Mouse (Mus musculus): ENCODE data around the gene Grem1. TPM values are rescaled to one million over a fixed set of nuclear protein-coding genes. Genes with fewer than 3 reads are reported as not detected.

Gene Grem1
- polyA plus RNA-seq, 1 experiment: 17.9 TPM

- peaks cover 45% of the 10 kb centered on the region for H3K79me2 ChIP-seq (ENCODE audit: control insufficient read depth, insufficient read depth)
- peak overlapping the region; percentile 77 for H3K4me2 ChIP-seq (ENCODE audit: low read depth)
- peak overlapping the region; percentile 63 for H3K4me3 ChIP-seq
- no peak for TF ChIP-seq MYOG (IDR thresholded peaks at IDR 0.05; ENCODE audit: control insufficient read depth in 1 of 3, insufficient read depth in 1 of 3, insufficient read length in 2 of 3, low read depth in 2 of 3)
- TF ChIP-seq TCF3 (IDR thresholded peaks at IDR 0.05; ENCODE audit: insufficient read length, low read depth): no peak
- TF ChIP-seq MAX (IDR thresholded peaks at IDR 0.05; ENCODE audit: low read depth): no peak
- no peak for TF ChIP-seq MYOD1 (IDR thresholded peaks at IDR 0.05; ENCODE audit: control insufficient read depth in 1 of 3, insufficient read length in 2 of 3, low read depth in 2 of 3)
- TF ChIP-seq POLR2A (IDR thresholded peaks at IDR 0.05; ENCODE audit: insufficient read length, low read depth): no peak
- TF ChIP-seq E2F4 (IDR thresholded peaks at IDR 0.05; ENCODE audit: insufficient read depth): no peak
- H3K36me3 ChIP-seq (ENCODE audit: control insufficient read depth, insufficient read depth): no peaks in the 10 kb centered on the region
- no peaks in the 10 kb centered on the region for H3K27me3 ChIP-seq (ENCODE audit: control insufficient read depth, insufficient read depth, insufficient read length)
- H3ac ChIP-seq (ENCODE audit: control insufficient read depth, insufficient read length): peak overlapping the region; percentile 10
These were observed 1.4 kb downstream of the Grem1 start for GRCm38 (mm10) chr2:113756924-113757524.

GRCm38 (mm10) chr2:113749721-113750120, 8.7 kb downstream of the Grem1 start:
- no peak overlapping the region for H3K4me3 ChIP-seq
- TF ChIP-seq CEBPB (IDR thresholded peaks at IDR 0.05; ENCODE audit: insufficient read depth, poor library complexity, severe bottlenecking) (no peak), USF1 (IDR thresholded peaks at IDR 0.05; ENCODE audit: low read depth) (no peak), REST (IDR thresholded peaks at IDR 0.05; ENCODE audit: insufficient read depth, insufficient read length) (no peak), POLR2A (IDR thresholded peaks at IDR 0.05; ENCODE audit: insufficient read length, low read depth) (no peak), POLR2AphosphoS2 (IDR thresholded peaks at IDR 0.05; ENCODE audit: insufficient read length, low read depth) (no peak), E2F4 (IDR thresholded peaks at IDR 0.05; ENCODE audit: insufficient read depth) (no peak), SRF (IDR thresholded peaks at IDR 0.05; ENCODE audit: control insufficient read depth, insufficient read length, low read depth) (no peak), MYOG (IDR thresholded peaks at IDR 0.05; ENCODE audit: control insufficient read depth in 1 of 3, insufficient read depth in 1 of 3, insufficient read length in 2 of 3, low read depth in 2 of 3) (no peak), TCF12 (IDR thresholded peaks at IDR 0.05; ENCODE audit: insufficient read depth, poor library complexity, severe bottlenecking) (no peak), MAX (IDR thresholded peaks at IDR 0.05; ENCODE audit: low read depth) (no peak), MYOD1 (IDR thresholded peaks at IDR 0.05; ENCODE audit: control insufficient read depth in 1 of 3, insufficient read length in 2 of 3, low read depth in 2 of 3) (no peak), TCF3 (IDR thresholded peaks at IDR 0.05; ENCODE audit: insufficient read length, low read depth) (no peak)
- peaks cover 13% of the 10 kb centered on the region for H3K36me3 ChIP-seq (ENCODE audit: control insufficient read depth, insufficient read depth)
- no peak overlapping the region for H3ac ChIP-seq (ENCODE audit: control insufficient read depth, insufficient read length)
- no peaks in the 10 kb centered on the region for H3K27me3 ChIP-seq (ENCODE audit: control insufficient read depth, insufficient read depth, insufficient read length)
- peaks cover 24% of the 10 kb centered on the region for H3K79me2 ChIP-seq (ENCODE audit: control insufficient read depth, insufficient read depth)
- no peak overlapping the region for H3K4me2 ChIP-seq (ENCODE audit: low read depth)

DNA sequence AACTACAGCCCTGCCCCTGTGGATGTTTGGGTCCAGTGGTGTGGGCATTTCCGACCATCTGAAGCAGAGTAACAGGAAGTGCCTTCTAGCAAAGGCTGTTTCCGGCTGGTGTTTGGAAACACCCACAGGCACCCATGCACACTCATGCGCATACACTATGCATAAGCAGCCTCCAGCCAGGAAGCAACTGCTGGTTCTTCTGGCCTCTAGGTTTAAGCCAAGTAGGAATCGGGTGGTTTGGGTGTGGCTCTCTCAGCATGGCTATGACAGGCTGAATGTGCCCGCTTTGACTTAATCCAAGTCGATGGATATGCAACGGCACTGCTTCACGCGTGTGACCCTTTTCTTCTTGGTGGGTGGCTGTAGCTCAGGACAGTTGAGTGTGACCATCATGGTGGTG, 9.1 kb downstream of the Grem1 start:
- no peak overlapping the region for H3K4me3 ChIP-seq
- no peak overlapping the region for H3K4me2 ChIP-seq (ENCODE audit: low read depth)
- TF ChIP-seq POLR2A (IDR thresholded peaks at IDR 0.05; ENCODE audit: insufficient read length, low read depth) (no peak), USF1 (IDR thresholded peaks at IDR 0.05; ENCODE audit: low read depth) (no peak), REST (IDR thresholded peaks at IDR 0.05; ENCODE audit: insufficient read depth, insufficient read length) (no peak), POLR2AphosphoS2 (IDR thresholded peaks at IDR 0.05; ENCODE audit: insufficient read length, low read depth) (no peak), MAX (IDR thresholded peaks at IDR 0.05; ENCODE audit: low read depth) (no peak), TCF3 (IDR thresholded peaks at IDR 0.05; ENCODE audit: insufficient read length, low read depth) (no peak), CEBPB (IDR thresholded peaks at IDR 0.05; ENCODE audit: insufficient read depth, poor library complexity, severe bottlenecking) (no peak), MYOD1 (IDR thresholded peaks at IDR 0.05; ENCODE audit: control insufficient read depth in 1 of 3, insufficient read length in 2 of 3, low read depth in 2 of 3) (no peak), E2F4 (IDR thresholded peaks at IDR 0.05; ENCODE audit: insufficient read depth) (no peak), MYOG (IDR thresholded peaks at IDR 0.05; ENCODE audit: control insufficient read depth in 1 of 3, insufficient read depth in 1 of 3, insufficient read length in 2 of 3, low read depth in 2 of 3) (no peak), SRF (IDR thresholded peaks at IDR 0.05; ENCODE audit: control insufficient read depth, insufficient read length, low read depth) (no peak), TCF12 (IDR thresholded peaks at IDR 0.05; ENCODE audit: insufficient read depth, poor library complexity, severe bottlenecking) (no peak)
- H3K79me2 ChIP-seq (ENCODE audit: control insufficient read depth, insufficient read depth): peaks cover 20% of the 10 kb centered on the region
- no peaks in the 10 kb centered on the region for H3K27me3 ChIP-seq (ENCODE audit: control insufficient read depth, insufficient read depth, insufficient read length)
- peaks cover 13% of the 10 kb centered on the region for H3K36me3 ChIP-seq (ENCODE audit: control insufficient read depth, insufficient read depth)
- H3ac ChIP-seq (ENCODE audit: control insufficient read depth, insufficient read length): no peak overlapping the region

DNA sequence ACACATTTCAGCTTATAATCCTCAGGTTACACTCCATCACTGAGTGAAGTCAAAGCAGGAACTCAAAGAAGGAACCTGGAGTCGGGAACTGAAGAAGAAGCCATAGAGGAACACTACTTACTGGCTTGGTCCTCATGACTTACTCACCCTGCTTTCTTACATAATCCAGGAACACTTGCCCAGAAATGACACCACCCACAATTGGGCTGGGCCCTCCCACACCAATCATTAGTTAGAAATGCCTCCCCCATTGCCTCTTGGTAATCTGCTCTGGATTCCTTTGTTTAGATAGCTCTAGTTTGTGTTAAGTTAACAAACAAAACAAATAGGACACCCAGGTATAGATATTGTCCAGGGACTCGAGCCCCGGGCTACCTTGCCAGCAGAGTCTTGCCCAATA, 29.9 kb downstream of the Grem1 start:
- Histone ChIP-seq H3K4me3 (no peak overlapping the region), H3K27me3 (ENCODE audit: control insufficient read depth, insufficient read depth, insufficient read length) (no peaks in the 10 kb centered on the region), H3K4me2 (ENCODE audit: low read depth) (no peak overlapping the region), H3K79me2 (ENCODE audit: control insufficient read depth, insufficient read depth) (no peaks in the 10 kb centered on the region), H3ac (ENCODE audit: control insufficient read depth, insufficient read length) (no peak overlapping the region), H3K36me3 (ENCODE audit: control insufficient read depth, insufficient read depth) (no peaks in the 10 kb centered on the region)
- TF ChIP-seq MYOD1 (IDR thresholded peaks at IDR 0.05; ENCODE audit: control insufficient read depth in 1 of 3, insufficient read length in 2 of 3, low read depth in 2 of 3) (no peak), USF1 (IDR thresholded peaks at IDR 0.05; ENCODE audit: low read depth) (no peak), E2F4 (IDR thresholded peaks at IDR 0.05; ENCODE audit: insufficient read depth) (no peak), POLR2A (IDR thresholded peaks at IDR 0.05; ENCODE audit: insufficient read length, low read depth) (no peak), MYOG (IDR thresholded peaks at IDR 0.05; ENCODE audit: control insufficient read depth in 1 of 3, insufficient read depth in 1 of 3, insufficient read length in 2 of 3, low read depth in 2 of 3) (no peak), POLR2AphosphoS2 (IDR thresholded peaks at IDR 0.05; ENCODE audit: insufficient read length, low read depth) (no peak), MAX (IDR thresholded peaks at IDR 0.05; ENCODE audit: low read depth) (no peak), TCF12 (IDR thresholded peaks at IDR 0.05; ENCODE audit: insufficient read depth, poor library complexity, severe bottlenecking) (no peak), REST (IDR thresholded peaks at IDR 0.05; ENCODE audit: insufficient read depth, insufficient read length) (no peak), CEBPB (IDR thresholded peaks at IDR 0.05; ENCODE audit: insufficient read depth, poor library complexity, severe bottlenecking) (no peak), SRF (IDR thresholded peaks at IDR 0.05; ENCODE audit: control insufficient read depth, insufficient read length, low read depth) (no peak), TCF3 (IDR thresholded peaks at IDR 0.05; ENCODE audit: insufficient read length, low read depth) (no peak)

All from myocyte (in vitro differentiated cells).